Mouse (Mus musculus) olfactory bulb, adult 2 months (tissue): ENCODE measurements around the gene Gm49387. TPM values are rescaled to one million over a fixed set of nuclear protein-coding genes. Genes with fewer than 3 reads are reported as not detected.

Source experiments
- H3K27ac ChIP-seq: fragments of 200-500 bp; 2 replicates; pipeline ENCODE4 v1.5.1; 2012; ENCODE audit warnings: low read depth, low read length; ENCODE audit not compliant: insufficient read depth
- H3K4me1 ChIP-seq: fragments of 200-500 bp; 2 replicates; pipeline ENCODE4 v1.6.1; 2012; ENCODE audit warnings: low read length; ENCODE audit not compliant: control insufficient read depth, insufficient read depth
- H3K4me3 ChIP-seq: fragments of 200-500 bp; 2 replicates; pipeline ENCODE4 v1.5.1; 2012; ENCODE audit warnings: mild to moderate bottlenecking, low read depth, low read length, moderate library complexity; ENCODE audit not compliant: insufficient read depth
- CTCF ChIP-seq: fragments of 200-500 bp; IDR thresholded peaks from 2 replicates; pipeline ENCODE4 v1.5.1; 2012; ENCODE audit warnings: low read depth, mild to moderate bottlenecking, low read length, moderate library complexity; ENCODE audit not compliant: insufficient read depth
- POLR2A ChIP-seq: fragments of 200-500 bp; IDR thresholded peaks from 2 replicates; pipeline ENCODE4 v1.6.1; 2012; ENCODE audit warnings: mild to moderate bottlenecking, low read depth, low read length, moderate library complexity; ENCODE audit not compliant: insufficient read depth
- WGBS: fragments of 180-500 bp; shearing (Covaris S2); methylation state at CpG from one replicate; pipeline ENCODE4 v1.1.7; 2018; 5-methylcytosine and 5-hydroxymethylcytosine counted together
- polyA plus RNA-seq: library from polyadenylated mRNA; stranded (reverse); fragments of >200 nt; gene quantifications from 2 replicates; pipeline ENCODE4 v1.2.4, GENCODE M21; 2012; ENCODE audit warnings: low replicate concordance; ENCODE audit not compliant: missing spikeins, insufficient read depth, insufficient read length

The Gm49387 gene
- polyA plus RNA-seq, 1 experiment: not detected

GRCm38 (mm10) chr14:31669642-31670490, 29.2 kb upstream of the Gm49387 start:
- Histone ChIP-seq H3K4me1 (peaks cover 37% of the 10 kb centered on the region), H3K4me3 (no peak overlapping the region), H3K27ac (peak overlapping the region; percentile 61)
- no peak for TF ChIP-seq CTCF
- TF ChIP-seq POLR2A: no peak
- 36% methylated on average over 15 of the region's 15 CpGs for WGBS

DNA sequence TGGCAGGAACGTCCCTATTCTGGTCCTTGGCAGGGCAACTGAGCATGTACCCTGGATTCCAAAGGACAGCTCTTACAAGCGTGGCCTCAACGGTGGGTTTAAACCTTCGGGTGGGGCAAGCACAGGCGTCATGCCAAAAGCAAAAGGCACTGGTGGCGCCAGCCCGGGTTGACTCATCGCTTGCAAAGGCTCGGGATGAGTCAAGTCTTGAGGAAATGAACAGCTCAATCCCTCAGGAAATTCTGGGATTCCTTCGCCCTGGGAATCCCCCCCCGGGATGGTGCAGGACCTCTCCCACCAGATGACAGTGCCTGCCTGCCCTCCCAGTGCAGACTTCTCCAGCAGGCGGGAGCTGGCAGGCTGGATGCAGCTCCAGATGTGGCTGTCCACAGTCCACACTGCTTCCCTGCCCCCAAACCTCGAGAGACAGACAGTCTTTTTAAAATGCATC, 28.5 kb upstream of the Gm49387 start:
- peak overlapping the region; percentile 61 for H3K27ac ChIP-seq
- peaks cover 38% of the 10 kb centered on the region for H3K4me1 ChIP-seq
- TF ChIP-seq CTCF (no peak), POLR2A (no peak)
- H3K4me3 ChIP-seq: no peak overlapping the region
- 21% methylated on average over 13 of the region's 13 CpGs for WGBS

DNA sequence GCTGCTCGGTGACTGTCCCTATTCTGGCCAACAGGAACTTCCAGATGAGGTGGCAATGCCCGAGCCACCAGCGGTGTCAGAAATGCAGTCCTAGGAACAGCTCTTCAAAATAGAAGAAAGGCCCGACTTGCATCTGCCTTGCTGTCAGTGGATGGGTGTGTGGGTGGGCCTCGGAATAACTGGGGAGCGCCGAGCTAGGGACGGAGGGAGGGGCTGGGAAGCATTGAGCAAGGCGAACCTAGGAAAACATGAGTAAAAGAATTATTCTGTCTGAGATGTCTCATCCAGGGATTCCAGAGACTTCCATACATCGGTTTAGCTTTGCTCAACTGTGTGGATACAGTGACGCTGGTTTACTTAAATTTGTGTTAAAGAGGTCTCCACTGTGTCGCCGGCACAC, 27.6 kb upstream of the Gm49387 start:
- Histone ChIP-seq H3K4me3 (no peak overlapping the region), H3K27ac (peak overlapping the region; percentile 34), H3K4me1 (peaks cover 46% of the 10 kb centered on the region)
- TF ChIP-seq CTCF (no peak), POLR2A (no peak)
- WGBS: 34% methylated on average over 13 of the region's 13 CpGs

DNA sequence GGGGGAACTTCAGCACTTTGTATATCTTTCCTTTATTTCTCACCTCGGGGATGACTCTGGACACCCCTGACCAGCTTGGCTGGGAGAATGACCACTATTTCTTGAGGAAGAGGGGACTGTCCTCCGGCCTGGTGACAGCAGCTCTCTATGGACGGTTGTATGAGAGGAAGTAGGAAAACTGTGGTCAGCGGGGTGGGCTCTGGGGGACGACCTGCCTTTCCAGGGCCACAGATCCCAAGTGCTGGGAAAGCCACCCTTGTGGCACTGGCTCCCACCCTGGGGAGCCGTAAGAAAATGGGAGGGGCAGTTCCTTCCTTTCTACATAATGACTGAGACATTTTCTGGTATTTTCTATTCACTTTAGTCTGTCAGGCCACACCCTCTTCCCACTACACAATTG, 27.1 kb upstream of the Gm49387 start:
- no peak for TF ChIP-seq CTCF
- TF ChIP-seq POLR2A: no peak
- Histone ChIP-seq H3K27ac (peak overlapping the region; percentile 16; the same call in 1 of the 2 replicates), H3K4me1 (peaks cover 50% of the 10 kb centered on the region), H3K4me3 (no peak overlapping the region)
- 81% methylated on average over 6 of the region's 6 CpGs for WGBS

GRCm38 (mm10) chr14:31666931-31667705, 26.4 kb upstream of the Gm49387 start:
- no peak overlapping the region for H3K4me3 ChIP-seq
- 96% methylated on average over 28 of the region's 28 CpGs for WGBS
- TF ChIP-seq POLR2A (no peak), CTCF (no peak)
- peak overlapping the region; percentile 16; the same call in 1 of the 2 replicates for H3K27ac ChIP-seq
- peaks cover 56% of the 10 kb centered on the region for H3K4me1 ChIP-seq

- Histone ChIP-seq H3K4me3 (no peak overlapping the region), H3K27ac (no peak overlapping the region), H3K4me1 (peaks cover 59% of the 10 kb centered on the region)
- WGBS: 86% methylated on average over 4 of the region's 4 CpGs
- TF ChIP-seq CTCF (no peak), POLR2A (no peak)
Measured at GRCm38 (mm10) chr14:31665566-31665940, 24.9 kb upstream of the Gm49387 start.

DNA sequence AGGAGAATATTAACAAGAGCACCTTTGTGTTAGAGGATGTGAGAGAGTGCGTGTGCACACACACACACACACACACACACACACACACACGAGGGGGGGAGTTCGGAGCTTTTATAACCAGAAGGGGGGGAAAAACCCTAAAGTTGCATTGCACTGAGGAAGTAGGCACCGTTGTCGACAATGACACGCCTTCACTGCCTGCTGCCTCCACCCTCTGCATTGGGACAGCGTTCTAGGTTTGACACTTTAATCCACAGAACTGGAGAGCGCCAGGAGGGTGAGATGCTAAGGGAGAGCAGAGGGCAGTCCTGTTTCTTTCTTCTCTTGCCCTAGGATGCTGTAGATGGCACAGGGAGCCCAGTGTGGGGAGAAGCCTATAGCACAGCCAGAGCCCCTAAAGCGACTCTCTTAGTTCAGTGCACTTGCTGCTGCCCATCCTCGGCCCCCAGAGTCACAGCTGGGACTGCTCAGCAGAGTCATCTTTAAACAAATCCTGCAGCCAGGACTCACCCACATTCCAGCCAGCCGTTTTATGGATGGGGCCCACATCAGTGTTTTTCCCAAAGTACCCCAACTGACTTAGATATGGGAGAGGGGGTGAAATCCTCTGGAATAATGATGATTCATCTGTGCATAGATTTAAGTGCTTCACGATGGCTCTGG, 24.4 kb upstream of the Gm49387 start:
- no peak overlapping the region for H3K4me3 ChIP-seq
- no peak overlapping the region for H3K27ac ChIP-seq
- peaks cover 58% of the 10 kb centered on the region for H3K4me1 ChIP-seq
- TF ChIP-seq CTCF: no peak
- no peak for TF ChIP-seq POLR2A
- WGBS: 52% methylated on average over 12 of the region's 12 CpGs

GRCm38 (mm10) chr14:31664100-31664902, 23.6 kb upstream of the Gm49387 start:
- WGBS: 50% methylated on average over 18 of the region's 18 CpGs
- TF ChIP-seq CTCF: no peak
- TF ChIP-seq POLR2A: no peak
- Histone ChIP-seq H3K27ac (no peak overlapping the region), H3K4me3 (no peak overlapping the region), H3K4me1 (peaks cover 57% of the 10 kb centered on the region)
